Mouse (Mus musculus) midbrain, embryonic 14.5 days (tissue): ENCODE results near the gene Amz1. TPM values are rescaled to one million over a fixed set of nuclear protein-coding genes. Genes with fewer than 3 reads are reported as not detected.

Experiments used
- polyA plus RNA-seq: library from polyadenylated mRNA; unstranded; fragments of >200 nt; fragmentation: Nextera tagmentation; extraction: Ambion mirVana; gene quantifications from 2 replicates; pipeline ENCODE4 v1.2.1, GENCODE M21; 2014

Amz1 gene
- polyA plus RNA-seq, 1 experiment from 2014 or later = 1.9 TPM

Other genes with a start within 250 kb of the Amz1 start
- 14.8 and 16.2 TPM in 2 replicates for gene Chst12, start 218.6 kb upstream of the Amz1 start, polyA plus RNA-seq
- gene Grifin, start 159.1 kb upstream of the Amz1 start, polyA plus RNA-seq = not detected in 2 replicates
- 20.5 and 25.2 TPM in 2 replicates for gene Lfng, start 116.8 kb upstream of the Amz1 start, polyA plus RNA-seq
- 72.1 and 86.7 TPM in 2 replicates for gene Ttyh3, start 75.1 kb upstream of the Amz1 start, polyA plus RNA-seq
- gene Iqce, start 21.7 kb upstream of the Amz1 start, polyA plus RNA-seq = 22.9 and 25.0 TPM in 2 replicates
- gene Brat1, start 19.1 kb upstream of the Amz1 start, polyA plus RNA-seq = 18.3 and 19.0 TPM in 2 replicates
- 21.6 and 22.5 TPM in 2 replicates for gene Gna12, start 106.3 kb downstream of the Amz1 start, polyA plus RNA-seq